Mouse (Mus musculus) ES-Bruce4 (cell line): ENCODE measurements around the gene Dusp2.

Experiments used
- CTCF ChIP-seq: IDR thresholded peaks from one replicate; pipeline ENCODE4 v1.8.1; 2011; ENCODE audit warnings: low read depth, low read length
- EP300 ChIP-seq: IDR thresholded peaks from 2 replicates; pipeline ENCODE4 v1.6.1; 2011; ENCODE audit warnings: low read depth, low read length; ENCODE audit not compliant: insufficient read depth

- no peak for TF ChIP-seq EP300
- no peak for TF ChIP-seq CTCF
These were observed 7.7 kb upstream of the Dusp2 start for GRCm38 (mm10) chr2:127328090-127328851.
